Mouse (Mus musculus) frontal cortex, postnatal 14 days (tissue): Measurements from ENCODE around the gene Hmga2.

Source experiments
- DNase-seq, 2 experiments: peaks; one replicate each; pipeline ENCODE4 v3.0.0; 2022; ENCODE audit warnings: low spot score in 2 of 2

The Hmga2 gene

DNA sequence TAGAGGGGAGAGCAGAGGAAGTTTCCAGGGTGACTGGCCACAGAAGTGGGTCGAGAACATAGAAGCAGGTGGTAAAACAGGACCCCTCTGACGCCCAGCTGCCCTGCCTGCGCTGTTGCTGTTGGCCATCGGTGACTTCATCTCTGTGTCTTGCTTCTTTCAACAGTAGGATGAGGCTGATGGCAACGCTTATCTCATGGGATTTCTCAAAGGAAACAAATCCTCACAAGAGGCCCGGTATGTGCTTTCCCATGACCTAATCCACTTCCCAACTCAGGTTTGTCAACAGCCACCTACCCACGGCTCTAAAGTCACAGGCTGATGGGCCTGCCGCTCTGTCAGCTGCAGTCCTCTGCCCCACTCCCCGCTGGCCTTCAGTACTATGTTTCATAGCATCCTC is 52.3 kb downstream of the Hmga2 start:
- no peak for DNase-seq

DNA sequence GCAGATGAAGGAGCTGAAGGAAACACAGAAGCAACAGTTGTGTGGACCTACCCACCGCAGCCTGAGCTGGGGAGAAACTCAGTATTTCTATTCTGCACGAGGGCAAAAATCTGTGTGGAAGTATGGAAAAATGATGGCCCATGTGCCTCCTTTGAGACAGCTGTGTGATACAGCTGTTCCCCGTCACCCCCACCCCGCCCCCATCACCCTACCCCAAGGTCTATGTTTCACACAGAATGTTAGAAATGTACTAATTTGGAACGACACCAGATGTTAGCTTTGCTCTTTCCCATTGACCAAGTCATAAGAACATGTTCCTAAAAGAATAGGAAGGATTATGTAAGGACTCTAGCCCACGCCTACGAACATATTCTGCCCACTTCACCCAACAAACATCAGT is 53.0 kb downstream of the Hmga2 start:
- DNase-seq = no peak

DNA sequence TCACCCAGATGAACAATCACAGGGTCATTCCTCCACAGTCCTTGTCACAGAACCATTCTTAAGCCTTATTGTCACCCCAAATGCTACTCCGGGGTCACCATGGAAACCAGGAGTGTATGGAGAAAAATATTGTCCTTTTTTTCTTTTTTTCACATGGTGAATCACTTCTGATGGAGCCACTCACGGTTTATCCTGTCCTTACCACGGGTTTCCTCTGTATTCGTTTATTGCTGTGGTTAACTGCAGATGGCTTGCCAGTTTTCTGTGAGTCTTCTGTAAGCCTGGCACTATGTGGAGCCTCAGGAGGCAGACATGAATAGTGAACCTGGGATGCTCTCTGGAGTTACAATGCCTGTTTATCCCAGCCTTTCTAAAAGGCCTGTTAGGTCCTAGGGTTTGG is 53.4 kb downstream of the Hmga2 start:
- no peak for DNase-seq

DNA sequence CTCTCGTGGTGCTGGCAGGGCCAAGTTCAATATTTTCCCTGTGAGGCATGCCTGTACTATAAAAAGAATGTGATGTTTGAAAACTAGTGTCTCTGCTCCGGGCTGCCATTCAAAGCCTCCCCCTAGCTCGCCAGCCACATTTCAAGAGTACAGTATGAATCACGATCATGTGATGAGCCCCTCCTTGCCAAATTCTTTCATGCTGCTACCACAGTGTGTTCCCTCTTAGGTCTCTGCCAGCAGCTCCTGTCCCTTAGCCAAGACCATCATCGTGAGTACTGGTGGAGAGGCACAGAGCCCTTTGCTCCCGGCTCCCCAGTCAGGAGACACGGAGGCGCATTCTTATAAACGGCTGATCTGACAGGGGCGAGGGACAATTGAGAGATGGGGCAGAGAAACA is 54.2 kb downstream of the Hmga2 start:
- peak; percentile 37 to 40 for DNase-seq

DNA sequence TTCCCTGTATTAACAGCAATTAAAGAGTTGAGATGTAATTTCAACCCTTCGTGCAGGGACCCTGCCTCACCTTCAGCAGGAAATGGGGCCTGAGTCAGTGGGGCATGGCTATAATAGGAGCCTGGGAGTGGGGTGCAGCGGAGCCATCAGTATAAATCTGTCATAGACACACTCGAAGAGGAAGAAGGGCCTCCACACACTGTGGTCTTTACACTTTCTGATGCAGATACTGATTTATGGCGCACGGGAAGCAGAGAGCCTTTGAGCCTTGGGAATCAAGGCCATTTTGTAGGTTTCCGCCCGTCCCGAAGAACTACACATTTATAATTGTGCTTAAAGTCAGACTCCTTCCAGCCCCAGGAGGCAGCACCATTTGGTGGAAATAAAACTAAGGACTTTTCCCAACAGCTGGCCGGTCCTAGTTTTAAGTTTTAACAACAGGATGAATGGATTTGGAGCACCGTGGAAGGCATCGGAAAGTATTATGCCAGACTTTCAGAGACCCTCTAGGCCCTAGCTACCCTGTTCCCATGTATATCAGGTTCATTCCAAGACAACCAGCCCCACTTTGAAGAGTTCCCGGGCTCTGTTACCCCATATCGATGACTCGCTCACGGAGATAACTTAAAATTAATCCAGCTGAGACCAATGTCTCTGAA is 55.2 kb downstream of the Hmga2 start:
- DNase-seq = no peak

DNA sequence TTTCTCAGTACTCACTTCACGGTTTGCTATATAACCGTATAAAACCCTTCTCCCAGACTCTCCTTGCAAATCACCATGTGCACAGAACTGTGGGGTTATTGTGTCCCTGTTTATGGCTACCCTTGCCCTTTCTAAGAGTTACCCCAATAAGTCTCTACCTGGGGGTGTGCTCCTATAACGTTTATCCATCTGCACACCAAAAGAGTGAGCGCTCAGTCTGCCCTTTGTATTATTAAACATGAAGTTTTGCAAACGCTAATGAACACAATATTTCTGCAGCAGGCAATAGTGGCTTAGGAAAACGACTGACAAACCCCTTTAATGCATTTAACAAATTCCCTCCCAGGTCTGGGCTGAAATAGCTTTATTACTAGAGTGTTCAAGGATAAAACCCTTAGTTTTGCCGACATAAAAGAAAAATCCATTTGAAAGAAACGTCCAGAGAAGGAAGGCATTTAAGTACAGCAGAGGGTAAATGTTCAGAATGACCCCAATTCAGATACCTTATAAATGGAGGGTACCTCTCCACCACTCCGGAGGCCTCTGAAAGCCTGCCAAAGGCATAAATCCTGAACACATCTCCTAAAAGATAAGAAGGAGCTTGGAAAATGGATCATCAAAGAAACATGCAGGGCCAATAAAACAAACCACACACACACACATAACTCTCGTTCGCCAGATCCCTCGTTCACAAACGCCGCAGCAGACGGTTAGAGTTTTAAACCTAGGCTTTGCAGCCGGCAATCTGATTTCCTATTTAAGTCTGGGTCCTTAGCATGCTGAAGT is 57.3 kb downstream of the Hmga2 start:
- no peak for DNase-seq

DNA sequence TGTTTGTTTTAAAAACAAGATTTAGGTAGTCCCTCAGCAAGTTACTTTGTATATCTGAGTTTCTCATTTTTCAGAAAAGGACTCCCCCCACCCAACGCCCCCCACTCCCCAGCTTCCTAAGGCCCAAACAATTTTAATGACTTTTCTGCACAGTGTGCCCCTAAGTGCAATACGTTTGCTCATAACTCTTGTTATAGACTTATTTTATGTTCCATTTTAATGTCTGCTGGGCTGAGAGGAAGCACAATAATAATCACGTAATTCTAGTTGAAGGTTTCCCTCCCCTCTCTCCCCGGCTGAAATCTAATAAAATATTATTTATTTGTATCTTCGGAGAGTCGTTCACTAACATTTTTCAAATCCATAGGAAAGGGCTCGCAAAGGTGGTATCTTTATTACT is 58.1 kb downstream of the Hmga2 start:
- DNase-seq = no peak

DNA sequence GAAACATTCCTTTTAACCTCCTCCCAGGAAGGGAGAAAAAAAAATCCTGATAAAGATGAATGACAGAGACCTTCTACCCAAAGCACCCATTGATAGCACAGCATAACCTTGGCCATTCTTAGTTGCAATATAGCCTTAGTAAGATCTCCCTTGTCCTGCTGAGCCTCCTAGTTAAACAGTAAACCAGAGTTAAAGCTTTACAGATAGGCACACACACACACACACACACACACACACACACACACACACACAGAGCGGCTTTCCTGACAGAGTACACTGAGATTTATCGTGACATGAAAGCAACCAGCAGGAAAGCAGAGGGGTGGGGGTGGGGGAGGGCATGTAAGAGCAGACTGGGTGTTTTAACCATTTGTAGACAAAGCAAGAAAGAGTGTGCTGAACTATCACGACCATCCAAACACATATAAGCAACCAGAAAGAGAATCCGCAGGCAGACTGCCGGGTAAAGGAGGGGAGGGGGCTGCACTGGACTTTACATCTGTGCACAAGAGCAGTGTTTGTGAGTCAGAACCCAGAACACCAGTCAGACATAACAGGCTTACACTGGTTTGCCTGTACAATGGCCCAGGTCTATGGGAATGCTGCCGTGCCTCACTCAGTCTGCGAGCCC is 58.7 kb downstream of the Hmga2 start:
- DNase-seq = no peak

DNA sequence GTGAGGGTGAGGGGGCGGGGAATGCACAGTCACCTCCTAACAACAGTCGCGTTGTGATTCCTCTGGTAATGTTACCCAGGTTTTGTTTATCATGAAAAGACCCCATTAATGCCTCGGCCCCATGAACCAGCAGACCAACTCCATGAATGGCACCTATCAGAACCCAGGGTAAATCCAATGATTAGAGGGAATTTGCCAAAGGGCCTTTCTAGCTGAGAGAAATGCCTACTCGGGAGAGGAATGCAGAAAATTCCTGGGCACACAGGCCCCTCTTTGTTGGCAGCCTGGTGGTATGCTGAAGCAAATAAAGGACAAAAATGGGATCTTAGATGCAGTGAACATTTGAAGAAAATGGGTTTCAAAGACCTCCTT is 59.2 kb downstream of the Hmga2 start:
- no peak for DNase-seq

DNA sequence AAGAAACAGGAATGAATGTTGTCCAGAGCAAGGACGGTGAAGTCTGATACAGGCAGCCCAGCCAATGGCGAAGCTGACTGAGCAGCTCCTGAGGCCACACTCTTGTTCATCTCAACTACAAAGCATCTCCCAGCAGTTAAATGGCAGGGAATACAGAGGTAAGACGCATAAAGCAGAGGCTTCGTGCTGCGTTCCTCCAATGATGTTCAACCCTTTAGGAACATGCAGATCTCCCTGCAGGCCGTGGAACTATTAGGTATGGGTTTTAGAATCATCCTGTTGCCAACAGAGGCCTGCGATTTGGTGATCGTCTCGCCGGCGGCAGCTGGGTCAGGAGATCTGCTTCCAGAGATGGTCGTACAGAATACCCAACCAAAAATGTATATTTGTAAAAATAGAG is 59.6 kb downstream of the Hmga2 start:
- no peak for DNase-seq

DNA sequence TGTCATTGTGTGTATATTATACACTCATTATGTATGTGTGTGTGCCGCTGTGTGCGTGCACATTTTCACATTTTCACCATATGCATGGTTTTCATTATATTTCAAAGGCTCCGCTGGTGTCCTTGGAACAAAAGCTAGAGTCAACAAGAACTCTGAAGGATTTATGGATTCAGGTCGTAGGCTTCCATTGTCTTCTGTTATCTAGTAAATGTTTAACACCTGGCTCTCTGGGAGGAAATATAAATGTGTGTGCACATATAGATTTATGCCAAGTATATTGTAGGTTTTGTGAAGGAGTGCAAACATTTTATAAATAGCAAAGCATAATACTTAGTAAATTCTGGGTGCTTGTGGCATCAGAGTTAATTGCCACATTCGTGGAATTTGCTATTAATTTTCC is 64.1 kb downstream of the Hmga2 start:
- DNase-seq = no peak

DNA sequence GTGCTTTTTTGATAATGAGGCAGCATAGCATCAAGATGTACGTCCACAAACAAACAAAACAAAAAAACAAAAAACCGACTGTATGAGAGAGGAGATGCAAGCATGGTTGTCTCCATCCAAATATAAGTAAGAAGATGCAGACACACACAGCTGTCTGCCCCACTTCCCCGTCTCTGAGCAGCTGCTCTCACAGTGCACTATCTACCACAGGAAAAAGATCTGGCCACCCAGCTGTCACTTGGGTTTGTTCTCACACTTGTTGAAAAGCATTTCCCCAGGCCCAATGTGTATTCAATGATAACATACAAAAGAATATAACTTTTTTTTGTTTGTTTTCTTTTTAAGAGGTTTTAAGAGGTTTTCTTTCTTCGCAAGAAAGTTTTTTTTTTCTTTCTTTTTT is 65.3 kb downstream of the Hmga2 start:
- no peak for DNase-seq

DNA sequence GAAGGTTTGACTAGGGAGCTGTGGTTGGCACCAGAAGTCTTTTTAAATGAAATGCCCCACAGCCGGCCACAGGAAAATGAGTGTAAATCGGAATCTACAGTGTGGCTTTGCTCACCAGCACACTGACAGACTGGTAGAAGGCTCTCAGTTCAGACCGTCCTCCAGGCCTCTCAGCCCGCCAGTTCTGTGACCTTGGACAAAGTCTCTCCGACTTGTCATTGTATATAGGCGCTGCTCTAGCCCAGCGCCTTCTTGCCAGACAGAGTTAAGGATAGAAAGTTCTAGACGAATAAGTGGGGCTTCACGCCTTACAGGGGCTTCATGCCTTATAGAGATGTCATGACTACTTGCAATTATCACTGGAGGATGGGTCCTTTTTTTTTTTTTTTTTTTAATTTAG is 67.1 kb downstream of the Hmga2 start:
- DNase-seq = no peak

DNA sequence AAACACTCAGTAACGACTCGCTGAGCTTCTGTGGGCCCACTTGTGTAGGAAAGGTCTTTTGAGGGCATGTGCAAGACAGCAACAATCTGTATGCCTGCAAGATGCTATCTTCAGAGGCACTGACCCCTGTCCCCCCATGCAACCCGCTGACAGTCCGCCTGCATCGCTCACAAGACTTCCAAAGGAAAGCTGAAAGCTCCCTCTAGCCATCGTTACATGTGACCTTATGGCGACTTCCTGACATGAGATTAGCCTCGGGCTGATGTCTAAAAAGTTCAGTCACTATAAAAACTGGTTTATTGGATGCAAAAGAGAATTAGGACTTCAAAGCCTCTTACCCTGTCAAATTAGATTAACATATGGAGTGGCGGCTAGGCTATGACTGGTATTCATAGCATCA is 69.0 kb downstream of the Hmga2 start:
- DNase-seq = no peak

DNA sequence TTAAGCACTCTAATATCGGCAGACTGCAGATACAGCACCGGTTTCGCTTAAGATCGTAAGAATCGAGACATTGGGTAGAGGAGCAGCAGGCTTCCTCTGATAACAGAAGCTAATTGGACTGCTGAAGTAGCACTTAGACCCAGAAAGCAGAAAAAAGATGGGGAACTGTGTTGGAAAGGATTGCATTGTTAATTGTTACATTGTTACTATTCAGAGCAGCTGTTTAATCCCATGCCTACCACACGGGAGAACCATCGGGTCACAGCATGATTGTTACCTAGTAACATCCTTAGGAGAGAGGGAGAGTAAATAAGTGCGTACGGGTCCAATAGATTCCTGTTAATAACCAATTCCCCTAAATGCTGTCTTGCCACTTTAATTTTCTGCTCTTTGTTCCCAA is 70.2 kb downstream of the Hmga2 start:
- no peak for DNase-seq

DNA sequence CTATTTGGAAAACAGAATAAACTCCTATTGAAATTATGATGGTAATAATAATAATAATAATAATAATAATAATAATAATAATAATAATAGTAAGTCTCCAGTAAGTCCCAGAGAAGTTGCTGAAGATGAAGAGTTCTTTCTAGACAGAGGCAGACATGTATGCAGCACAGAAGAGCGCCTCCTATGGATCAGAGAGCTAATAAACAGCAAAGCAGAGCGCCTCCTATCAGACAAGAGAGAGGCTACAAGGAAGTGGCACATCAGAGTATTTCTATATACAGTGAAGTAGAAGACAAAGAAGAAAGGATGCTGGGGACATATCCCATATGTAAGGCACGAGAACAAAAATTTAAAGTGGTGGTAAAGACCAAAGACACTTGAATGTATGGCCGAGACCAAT is 70.9 kb downstream of the Hmga2 start:
- DNase-seq = no peak

DNA sequence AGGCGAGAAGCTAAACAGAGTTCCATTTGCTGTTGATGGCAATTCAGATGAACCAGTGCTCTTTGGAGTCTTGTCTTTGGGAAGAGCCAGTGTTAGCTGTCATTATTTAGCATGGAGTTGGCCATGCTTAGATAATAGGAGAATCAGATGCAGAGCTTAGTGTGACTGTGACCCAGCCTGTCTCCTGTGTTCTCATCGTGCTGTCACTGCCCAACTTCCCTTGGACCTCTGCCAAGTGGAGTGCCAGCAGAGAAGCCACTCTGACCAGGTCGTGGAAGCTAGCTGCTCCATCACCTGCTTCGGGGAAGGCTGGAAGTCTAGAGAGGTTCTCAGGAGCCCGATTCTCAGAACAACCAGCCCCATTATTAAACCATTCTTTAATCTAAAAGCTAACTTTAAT is 73.3 kb downstream of the Hmga2 start:
- no peak for DNase-seq

DNA sequence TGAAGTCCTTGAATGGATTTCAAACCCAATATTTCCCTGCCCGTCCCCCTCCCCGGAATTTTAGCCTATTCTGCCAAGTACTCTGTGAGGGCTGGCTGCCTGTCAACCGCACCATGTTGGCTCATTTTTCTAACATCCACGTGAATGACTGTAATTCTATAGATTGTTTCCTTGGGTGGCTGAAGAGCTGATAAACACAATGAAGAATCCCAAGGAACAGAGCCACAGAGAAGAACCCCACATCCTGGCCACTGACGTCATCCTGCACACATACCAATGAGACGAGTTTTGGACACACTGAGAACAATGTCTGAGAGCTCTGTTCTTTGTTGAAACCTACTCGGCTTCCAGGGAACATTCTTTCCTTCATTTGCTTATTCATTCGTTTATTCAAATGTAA is 74.5 kb downstream of the Hmga2 start:
- DNase-seq = no peak

DNA sequence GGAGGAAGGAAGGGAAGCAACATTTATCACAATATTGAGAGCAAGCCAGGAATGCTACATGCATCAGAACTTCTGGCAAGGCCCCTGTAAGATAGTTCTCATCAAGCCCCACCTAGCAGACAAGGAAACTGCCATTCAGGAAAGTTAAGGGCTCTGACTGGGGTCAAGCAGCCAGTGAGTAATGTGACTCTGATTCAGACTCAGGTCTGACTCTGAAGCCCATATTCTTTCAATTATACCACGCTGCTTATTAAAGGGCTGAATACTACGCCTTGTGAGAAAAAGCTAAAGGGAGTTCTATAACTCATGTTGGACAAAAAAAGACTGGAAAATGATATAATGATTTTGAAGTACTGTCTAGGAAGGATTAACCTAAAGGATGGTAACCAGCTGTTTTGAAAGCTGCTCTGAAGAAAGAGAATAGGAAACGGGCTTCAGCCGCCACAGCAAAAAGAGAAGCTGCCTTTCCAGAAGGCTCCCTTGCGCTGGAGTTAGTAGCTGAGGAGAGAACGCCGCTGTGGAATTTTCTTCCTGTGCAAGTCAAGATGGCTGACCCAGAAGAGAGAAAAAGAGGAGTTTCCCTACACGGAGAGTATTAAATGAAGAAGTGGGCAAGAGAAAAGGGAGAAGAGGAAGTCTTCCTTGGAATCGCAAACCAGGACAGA is 76.3 kb downstream of the Hmga2 start:
- no peak for DNase-seq

DNA sequence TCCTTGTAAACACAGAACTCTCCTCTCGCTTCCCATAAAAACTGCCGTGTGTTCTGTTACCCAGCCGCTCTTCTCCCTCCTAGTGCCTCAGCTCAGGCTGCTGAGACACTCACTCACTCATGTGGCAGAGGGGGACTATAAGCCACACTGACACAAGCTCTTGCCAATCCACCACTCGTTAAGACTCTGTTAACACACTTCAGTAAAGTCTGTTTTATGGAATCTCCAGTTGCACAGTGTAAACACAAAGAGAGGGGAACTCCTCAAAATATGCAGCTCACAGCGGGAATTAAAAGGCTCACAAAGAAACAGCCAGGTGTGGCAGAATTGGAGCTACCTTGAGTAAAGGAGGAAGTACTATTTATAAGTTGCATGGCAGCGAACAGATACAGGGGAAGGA is 77.5 kb downstream of the Hmga2 start:
- no peak for DNase-seq

DNA sequence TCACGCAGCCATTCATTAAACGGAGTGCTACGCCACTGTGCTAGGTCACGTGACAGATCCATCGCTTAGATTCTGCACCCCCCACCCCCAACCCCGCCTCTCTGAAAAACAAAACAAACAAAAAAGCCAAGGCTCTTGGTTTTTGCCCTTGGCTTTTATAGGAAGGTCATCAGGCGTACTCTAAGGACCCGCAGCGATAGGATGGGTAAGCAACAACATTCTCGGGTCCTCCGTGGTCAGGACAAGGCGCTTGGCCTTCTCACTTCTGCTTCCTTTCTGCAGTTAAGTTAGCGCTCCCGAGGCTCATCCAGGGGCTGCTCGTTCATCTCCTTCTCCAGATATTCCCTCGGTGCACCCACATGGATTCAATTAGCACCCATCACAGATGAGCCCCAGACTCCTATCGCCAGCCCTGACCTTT is 79.0 kb downstream of the Hmga2 start:
- DNase-seq = no peak

DNA sequence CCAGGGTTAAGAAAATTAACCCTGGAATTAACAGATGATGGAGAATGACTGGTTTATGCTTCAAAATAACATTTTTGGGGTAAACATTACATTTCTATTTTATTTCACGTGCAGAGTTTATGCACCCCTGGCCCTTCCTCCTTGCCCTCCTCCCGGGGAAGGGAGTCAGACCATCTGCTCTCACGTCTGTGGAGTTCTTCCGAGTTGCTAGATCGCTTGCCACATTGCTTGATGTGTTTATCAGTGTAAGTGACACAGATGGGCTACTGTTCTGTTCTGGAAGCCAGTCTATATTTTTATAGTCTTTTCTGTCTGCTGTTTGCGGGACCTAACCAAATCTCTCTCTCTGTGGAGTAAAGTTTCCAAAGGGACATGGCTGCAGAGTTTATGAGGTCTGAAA is 80.7 kb downstream of the Hmga2 start:
- no peak for DNase-seq

DNA sequence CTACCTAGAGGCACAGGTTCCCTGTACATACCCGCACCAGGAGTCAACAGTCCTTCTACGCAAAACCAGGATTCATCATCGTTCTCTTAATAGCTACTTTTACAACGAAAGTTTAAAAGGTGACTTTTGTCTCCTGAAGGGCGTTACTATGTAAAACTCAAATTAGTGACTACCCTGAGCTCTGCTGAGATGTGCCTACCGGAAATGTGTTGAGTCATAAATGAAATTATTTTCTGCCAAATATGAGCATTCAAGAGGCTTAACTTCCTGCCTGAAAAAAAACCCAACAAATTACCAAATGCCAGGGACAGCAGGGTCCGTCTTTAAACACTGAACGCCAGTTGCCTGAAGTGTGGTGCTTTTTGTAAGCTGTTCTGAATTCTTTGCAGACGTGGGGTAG is 81.5 kb downstream of the Hmga2 start:
- DNase-seq = no peak
